Mouse (Mus musculus) kidney, adult 2 months (tissue): ENCODE results near the gene Zfp182. TPM values are rescaled to one million over a fixed set of nuclear protein-coding genes. Genes with fewer than 3 reads are reported as not detected.
A peak's percentile ranks its signal among the peaks of the same experiment; 100 is the strongest.

Source experiments
- DNase-seq: peaks from one replicate; pipeline ENCODE4 v3.0.0; 2021
- H3K27ac ChIP-seq: fragments of 200-500 bp; 2 replicates; pipeline ENCODE4 v1.5.1; 2012; ENCODE audit warnings: low read depth, low read length, control low read depth, inconsistent platforms; ENCODE audit not compliant: insufficient read depth
- H3K27me3 ChIP-seq: fragments of 200-500 bp; replicated peaks from 2 replicates; pipeline ENCODE4 v1.6.1; 2012; ENCODE audit warnings: mild to moderate bottlenecking, moderate library complexity, low read length, inconsistent platforms; ENCODE audit not compliant: control insufficient read depth, insufficient read depth
- H3K36me3 ChIP-seq: fragments of 200-500 bp; 2 replicates; pipeline ENCODE4 v1.6.1; 2012; ENCODE audit warnings: mild to moderate bottlenecking, moderate library complexity, low read length, inconsistent platforms; ENCODE audit not compliant: control insufficient read depth, insufficient read depth
- H3K4me1 ChIP-seq: fragments of 200-500 bp; 2 replicates; pipeline ENCODE4 v1.6.1; 2011; ENCODE audit warnings: low read length; ENCODE audit not compliant: control insufficient read depth, insufficient read depth
- H3K4me3 ChIP-seq: fragments of 200-500 bp; 2 replicates; pipeline ENCODE4 v1.5.1; 2011; ENCODE audit warnings: mild to moderate bottlenecking, low read depth, low read length, control low read depth; ENCODE audit not compliant: insufficient read depth
- CTCF ChIP-seq: fragments of 200-500 bp; conservative IDR thresholded peaks from 2 replicates; pipeline ENCODE4 v1.5.1; 2011; ENCODE audit warnings: low read depth, mild to moderate bottlenecking, control low read depth, low read length, moderate library complexity, mixed read lengths; ENCODE audit not compliant: insufficient read depth, insufficient read length
- POLR2A ChIP-seq: fragments of 200-500 bp; IDR thresholded peaks from one replicate; pipeline ENCODE4 v1.6.1; 2011; ENCODE audit warnings: low read depth, low read length, control low read depth
- WGBS: fragments of 180-500 bp; shearing (Covaris S2); methylation state at CpG from one replicate; pipeline ENCODE4 v1.1.7; 2018; 5-methylcytosine and 5-hydroxymethylcytosine counted together
- polyA plus RNA-seq: library from polyadenylated mRNA; depleted of rRNA; stranded (reverse); fragments of >200 nt; gene quantifications from 2 replicates; pipeline ENCODE4 v1.2.3, GENCODE M21; 2012; rRNA removed

The Zfp182 gene
- polyA plus RNA-seq: 0.52 and 0.72 TPM in 2 replicates

DNA sequence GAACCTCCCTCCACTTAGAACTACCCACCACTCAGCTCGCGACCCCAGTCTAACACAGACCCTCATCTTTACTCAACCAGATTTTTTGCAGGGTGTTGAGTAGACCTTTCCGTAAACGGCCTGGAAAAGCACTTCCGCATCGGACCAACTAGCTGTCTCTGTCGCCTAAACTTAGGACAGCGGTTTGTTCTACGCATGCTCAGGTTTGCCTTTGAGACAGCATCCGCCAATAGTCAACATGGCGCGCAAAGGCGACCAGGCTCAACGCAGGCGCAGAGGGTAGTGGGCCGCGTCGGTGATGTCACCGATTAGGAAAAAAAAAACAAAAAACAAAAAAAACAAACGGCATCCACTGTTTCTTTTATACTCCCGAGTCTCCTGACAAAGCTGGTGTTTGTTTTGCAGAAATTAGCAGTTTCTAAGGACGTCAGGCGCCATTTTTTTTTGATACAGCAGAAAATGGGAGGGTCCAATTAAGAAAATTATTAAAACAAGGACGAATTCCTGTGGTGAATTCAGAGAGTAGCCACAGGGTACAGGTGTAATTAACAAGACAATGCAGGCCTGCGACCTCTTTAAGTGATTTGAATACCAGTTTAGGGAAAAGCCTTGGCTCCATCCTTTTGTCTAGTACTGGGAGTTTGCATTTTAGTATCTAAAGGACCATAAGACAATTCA lies at the start of gene Zfp182:
Zfp182 (minus strand) TSS at position 451 of the 678 bp plus-strand sequence.
- Histone ChIP-seq H3K4me1 (no peaks in the 10 kb centered on the region), H3K4me3 (peak within 1 kb of the TSS; percentile 85), H3K27ac (no peak within 1 kb of the TSS), H3K27me3 (no peaks in the 10 kb centered on the region; the same call in 1 of the 2 replicates), H3K36me3 (no peaks in the 10 kb centered on the region)
- under 1% methylated on average over 25 of the region's 25 CpGs for WGBS
- TF ChIP-seq CTCF (no peak), POLR2A (no peak)
- peak; percentile 91 for DNase-seq

DNA sequence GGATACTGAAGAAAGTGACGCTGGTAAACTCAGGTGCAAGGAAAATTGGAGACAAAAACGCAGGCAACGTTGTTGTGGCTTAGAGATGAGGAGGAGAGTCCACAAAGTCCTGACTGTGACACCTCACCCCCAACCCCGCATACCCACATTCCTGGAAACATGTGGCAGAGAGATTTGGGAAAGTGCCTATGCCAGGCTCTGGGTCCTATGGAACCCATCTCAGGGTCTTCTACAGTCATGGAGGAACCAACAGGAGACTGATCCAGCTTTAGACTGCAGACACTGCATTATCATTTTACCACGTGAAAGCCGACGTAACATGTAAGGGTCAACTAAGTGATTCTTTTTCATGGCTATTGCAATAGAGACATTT lies 27.7 kb upstream of the Zfp182 start:
- no peak for TF ChIP-seq POLR2A
- no peak for TF ChIP-seq CTCF
- no peaks in the 10 kb centered on the region for H3K4me1 ChIP-seq
- H3K36me3 ChIP-seq: no peaks in the 10 kb centered on the region
- no peak overlapping the region for H3K27ac ChIP-seq
- H3K27me3 ChIP-seq: no peaks in the 10 kb centered on the region
- 46% methylated on average over 7 of the region's 7 CpGs for WGBS
- H3K4me3 ChIP-seq: peak overlapping the region; percentile 31; the same call in 1 of the 2 replicates
- no peak for DNase-seq

DNA sequence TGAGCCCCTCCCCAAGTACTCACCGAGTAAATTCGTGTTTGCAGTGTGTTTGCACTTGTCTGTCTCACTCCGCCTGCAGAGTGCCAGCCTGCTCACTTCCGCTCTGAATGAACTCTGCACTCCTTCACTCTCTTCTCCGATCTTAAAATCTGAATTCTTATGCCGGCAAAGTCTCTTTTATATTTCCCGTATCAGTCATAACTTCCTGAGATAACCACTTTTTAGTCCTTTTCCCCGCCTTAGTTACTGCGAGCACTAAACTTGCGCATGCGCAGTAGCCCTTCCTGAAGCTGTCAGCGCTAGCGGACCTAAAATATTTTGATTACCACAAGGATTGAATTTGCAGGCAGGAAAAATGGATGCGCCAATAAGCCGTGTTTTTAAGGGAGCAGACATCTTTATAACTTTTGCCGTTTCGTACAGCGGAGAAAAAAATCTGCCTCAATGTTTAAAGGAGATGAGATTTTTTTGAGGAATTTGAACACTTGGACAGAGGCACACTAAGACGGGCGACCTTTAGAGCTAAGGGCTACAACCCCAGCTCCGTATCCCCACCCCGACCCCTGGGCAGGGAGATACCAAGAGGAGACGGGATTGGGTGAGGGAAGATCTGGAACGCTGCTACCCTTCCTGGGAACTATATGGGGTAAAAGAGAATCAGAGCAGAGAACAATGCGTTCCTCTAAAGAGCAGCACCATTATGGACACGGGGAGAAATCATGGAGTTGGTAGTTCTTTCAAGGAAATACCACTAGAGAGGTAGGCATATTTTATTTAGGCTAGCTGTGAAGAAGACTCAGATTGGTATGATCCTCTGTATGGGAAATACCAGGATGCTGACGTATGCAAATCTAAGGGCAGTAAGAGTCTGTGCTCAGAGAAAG lies 27.1 kb upstream of the Zfp182 start, which contains the start of gene Zfp300:
Zfp300 (minus strand) TSS at position 545 of the 884 bp plus-strand sequence.
- H3K27ac ChIP-seq: peak within 1 kb of the TSS; percentile 48; the same call in 1 of the 2 replicates
- no peaks in the 10 kb centered on the region for H3K4me1 ChIP-seq
- WGBS: under 1% methylated on average over 27 of the region's 27 CpGs
- H3K4me3 ChIP-seq: peak within 1 kb of the TSS; percentile 54
- peak; percentile 71 for DNase-seq
- no peaks in the 10 kb centered on the region for H3K27me3 ChIP-seq
- H3K36me3 ChIP-seq: no peaks in the 10 kb centered on the region
- no peak for TF ChIP-seq POLR2A
- no peak for TF ChIP-seq CTCF

DNA sequence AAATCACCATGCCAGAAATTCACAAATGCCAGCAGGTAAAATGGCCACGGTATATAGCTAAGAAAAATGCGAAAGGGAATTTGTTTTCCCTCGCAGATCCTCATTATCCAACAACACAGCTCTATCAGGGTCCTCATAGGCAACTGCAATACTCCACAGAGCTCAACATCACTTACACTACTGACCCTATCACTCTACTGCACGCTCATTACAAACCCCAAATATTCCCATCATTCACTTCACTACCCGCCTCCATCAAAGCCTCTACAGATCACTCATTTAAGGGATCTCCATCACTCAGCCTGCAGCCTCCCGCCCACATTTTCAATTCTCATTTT lies 26.5 kb upstream of the Zfp182 start:
- Histone ChIP-seq H3K4me3 (peak overlapping the region; percentile 54), H3K27me3 (no peaks in the 10 kb centered on the region), H3K27ac (no peak overlapping the region), H3K36me3 (no peaks in the 10 kb centered on the region), H3K4me1 (no peaks in the 10 kb centered on the region)
- no peak for DNase-seq
- no peak for TF ChIP-seq CTCF
- TF ChIP-seq POLR2A: no peak
- 20% methylated on average over 6 of the region's 6 CpGs for WGBS

DNA sequence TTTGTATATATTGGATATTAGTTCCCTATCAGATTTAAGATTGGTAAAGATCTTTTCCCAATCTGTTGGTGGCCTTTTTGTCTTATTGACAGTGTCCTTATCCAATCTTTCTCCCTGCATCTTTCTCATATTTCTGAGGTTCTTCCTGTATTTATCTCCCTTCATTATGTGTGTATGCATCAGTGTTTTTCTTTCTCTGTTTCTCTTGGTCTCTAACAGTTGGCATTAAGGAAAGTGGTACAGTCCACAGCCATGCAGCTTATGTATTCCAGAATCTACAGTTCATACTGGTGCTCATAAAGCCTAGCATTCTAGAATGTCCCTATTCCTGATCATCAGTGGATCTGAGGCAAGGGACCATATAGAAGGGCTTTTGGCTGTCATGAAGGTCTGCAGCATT lies 6.0 kb upstream of the Zfp182 start, which contains the start of gene Spaca5:
Spaca5 (plus strand) TSS at position 301 of the 400 bp plus-strand sequence.
- H3K36me3 ChIP-seq: no peaks in the 10 kb centered on the region
- no peaks in the 10 kb centered on the region; the same call in 1 of the 2 replicates for H3K27me3 ChIP-seq

DNA sequence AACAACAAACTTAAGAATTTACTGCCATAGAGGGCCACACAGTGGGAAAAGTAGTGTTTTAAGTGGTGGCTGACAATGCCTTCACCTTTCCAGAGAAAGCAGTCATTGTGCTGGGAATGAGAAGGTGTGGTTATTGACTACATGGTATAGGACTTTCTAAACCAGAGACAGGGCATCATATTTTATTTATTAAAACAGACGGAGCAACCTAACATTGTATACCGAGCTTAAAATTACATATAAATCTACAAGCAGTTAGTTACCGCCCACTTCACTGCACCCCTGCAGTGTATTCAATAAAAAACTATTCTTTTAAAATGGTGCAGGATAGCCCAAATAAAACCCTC lies 401 bp upstream of the Zfp182 start:
- 58% methylated on average over 3 of the region's 3 CpGs for WGBS

More for the DNA sequence above, 6.0 kb upstream of the Zfp182 start, which contains the start of gene Spaca5:
- TF ChIP-seq CTCF (no peak), POLR2A (no peak)
- no peak for DNase-seq
- Histone ChIP-seq H3K4me3 (no peak within 1 kb of the TSS), H3K27ac (no peak within 1 kb of the TSS), H3K4me1 (no peaks in the 10 kb centered on the region)

DNA sequence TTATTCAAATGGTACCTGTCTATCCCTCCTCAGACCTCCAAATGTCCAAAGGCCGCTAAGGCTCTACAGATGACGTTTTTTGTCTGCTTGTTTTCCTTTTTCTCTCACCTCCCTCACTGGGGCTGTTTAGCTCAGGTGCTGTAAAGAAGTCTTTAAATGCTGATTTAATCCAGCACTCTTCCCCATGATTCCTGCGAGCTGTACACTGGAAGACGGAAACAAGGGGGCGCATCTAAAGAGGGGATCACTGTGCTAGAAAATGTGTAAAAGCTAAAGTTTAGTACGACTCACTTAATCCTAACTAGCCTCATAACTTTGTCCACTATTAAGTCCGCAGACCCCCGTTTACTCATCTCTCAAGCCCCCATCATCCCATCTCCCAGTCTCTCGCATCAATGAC lies 656 bp downstream of the Zfp182 start:
- under 1% methylated on average over 9 of the region's 9 CpGs for WGBS
- no peak overlapping the region for H3K27ac ChIP-seq
- TF ChIP-seq CTCF: no peak
- TF ChIP-seq POLR2A: no peak
- DNase-seq: peak; percentile 4
- peak overlapping the region; percentile 85 for H3K4me3 ChIP-seq
- H3K4me1 ChIP-seq: no peaks in the 10 kb centered on the region
- H3K27me3 ChIP-seq: no peaks in the 10 kb centered on the region; the same call in 1 of the 2 replicates
- H3K36me3 ChIP-seq: no peaks in the 10 kb centered on the region

More for the DNA sequence above, 401 bp upstream of the Zfp182 start:
- H3K4me3 ChIP-seq: no peak overlapping the region
- H3K4me1 ChIP-seq: no peaks in the 10 kb centered on the region
- H3K27me3 ChIP-seq: no peaks in the 10 kb centered on the region; the same call in 1 of the 2 replicates
- DNase-seq: no peak
- TF ChIP-seq POLR2A (no peak), CTCF (no peak)
- no peaks in the 10 kb centered on the region for H3K36me3 ChIP-seq
- no peak overlapping the region for H3K27ac ChIP-seq
